20 mouse cellular contexts compared by ENCODE assay signal in genomic region chr16:93910735-93911665, GRCm38 (mm10). TPM values are rescaled to one million over a fixed set of nuclear protein-coding genes. Genes with fewer than 3 reads are reported as not detected.
DNase-seq lines count a peak whose midpoint lies in the region; ATAC-seq lines count a peak whose summit lies in the region.
"Had no signal": no experiment of that assay in that cellular context is flagged by ENCODE, and none has a peak within 500 bp of the region (broad histone marks: within the 10 kb centered on the region; RNA-seq: fewer than 3 reads in every experiment).

No protein-coding gene starts in this region.

- 0 out of 2 replicates have a peak overlapping the region, but pooled peaks have one; percentile 6 for H3K27ac ChIP-seq in lung, embryonic 15.5 days
- peak overlapping the region; percentile 27; the same call in 1 of the 2 replicates for H3K27ac ChIP-seq in stomach, embryonic 14.5 days (ENCODE audit: low read length)
- H3K27ac ChIP-seq: embryonic facial prominence, embryonic 15.5 days; forebrain, embryonic 13.5 days; limb, embryonic 12.5 days; midbrain, embryonic 15.5 days had no signal

- no peaks in the 10 kb centered on the region for H3K9me3 ChIP-seq in lung, embryonic 15.5 days
- H3K9me3 ChIP-seq in stomach, embryonic 14.5 days (ENCODE audit: control insufficient read depth, low read depth, low read length), result no peaks in the 10 kb centered on the region
- H3K9me3 ChIP-seq: embryonic facial prominence, embryonic 15.5 days; forebrain, embryonic 13.5 days; heart, embryonic 12.5 days; limb, embryonic 12.5 days; midbrain, embryonic 15.5 days had no signal

- H3K27me3 ChIP-seq in lung, embryonic 15.5 days, result no peaks in the 10 kb centered on the region
- H3K27me3 ChIP-seq in stomach, embryonic 14.5 days (ENCODE audit: control insufficient read depth, insufficient read depth, low read length), result no peaks in the 10 kb centered on the region
- H3K27me3 ChIP-seq: CH12.LX; embryonic facial prominence, embryonic 15.5 days; forebrain, embryonic 13.5 days; heart, embryonic 12.5 days; limb, embryonic 12.5 days; midbrain, embryonic 15.5 days had no signal

- H3K36me3 ChIP-seq in lung, embryonic 15.5 days, result no peaks in the 10 kb centered on the region
- no peaks in the 10 kb centered on the region; the same call in 1 of the 2 replicates for H3K36me3 ChIP-seq in stomach, embryonic 14.5 days (ENCODE audit: control insufficient read depth, insufficient read depth, low read length)
- H3K36me3 ChIP-seq: embryonic facial prominence, embryonic 15.5 days; midbrain, embryonic 15.5 days had no signal

- H3K9ac ChIP-seq in lung, embryonic 15.5 days, result no peak overlapping the region
- no peak overlapping the region for H3K9ac ChIP-seq in stomach, embryonic 14.5 days (replicated peaks; ENCODE audit: low read depth, low read length)
- H3K9ac ChIP-seq: embryonic facial prominence, embryonic 15.5 days; forebrain, embryonic 13.5 days; heart, embryonic 12.5 days; limb, embryonic 12.5 days; midbrain, embryonic 15.5 days had no signal

- peak; percentile 9 for DNase-seq in kidney, adult 9 months
- no peak for DNase-seq in kidney, adult 8-10 months
- DNase-seq in lung, postnatal 25 days (ENCODE audit: low spot score), result no peak
- DNase-seq in ZHBTc4 (ENCODE audit: low read depth, low spot score), result peak; percentile 55
- DNase-seq in thymus, postnatal 36 days, result no peak
- no peak for DNase-seq in cerebellum, adult 9-10 months
- DNase-seq: adrenal gland, postnatal 14 days; cerebellum, adult 2 months; gastrocnemius, postnatal 36 days; heart, postnatal 36 days; lung, postnatal 36 days; right cerebral cortex, postnatal 4 days had no signal

- peak overlapping the region; percentile 24; the same call in 1 of the 2 replicates for H3K4me2 ChIP-seq in lung, embryonic 15.5 days
- H3K4me2 ChIP-seq in stomach, embryonic 14.5 days (replicated peaks; ENCODE audit: low read depth, low read length), result 0 out of 2 replicates have a peak overlapping the region, but pooled peaks have one; percentile 16
- H3K4me2 ChIP-seq: embryonic facial prominence, embryonic 15.5 days; forebrain, embryonic 13.5 days; heart, embryonic 12.5 days; limb, embryonic 12.5 days; midbrain, embryonic 15.5 days had no signal

- WGBS in lung, embryonic 15.5 days, result 48% methylated on average over 28 of the region's 28 CpGs
- WGBS in stomach, embryonic 14.5 days, result 59% methylated on average over 28 of the region's 28 CpGs

- no peak for ATAC-seq in lung, embryonic 15.5 days (ENCODE audit: borderline replicate concordance, extremely low read depth, low FRiP score, low TSS enrichment)
- ATAC-seq in stomach, embryonic 14.5 days (ENCODE audit: insufficient number of reproducible peaks, insufficient read depth, low FRiP score, low read depth), result peak; percentile 68
- ATAC-seq: forebrain, embryonic 13.5 days; midbrain, embryonic 15.5 days had no signal

- H3K4me3 ChIP-seq in lung, embryonic 15.5 days, result no peak overlapping the region
- H3K4me3 ChIP-seq in stomach, embryonic 14.5 days (ENCODE audit: low read depth, low read length), result no peak overlapping the region
- H3K4me3 ChIP-seq: embryonic facial prominence, embryonic 15.5 days; forebrain, embryonic 13.5 days; heart, embryonic 12.5 days; limb, embryonic 12.5 days; midbrain, embryonic 15.5 days had no signal

- H3K4me1 ChIP-seq in lung, embryonic 15.5 days, result peaks cover 7% of the 10 kb centered on the region; the same call in 1 of the 2 replicates
- H3K4me1 ChIP-seq in stomach, embryonic 14.5 days (ENCODE audit: control insufficient read depth, insufficient read depth, low read length), result peaks cover 7% of the 10 kb centered on the region; the same call in 1 of the 2 replicates
- H3K4me1 ChIP-seq: forebrain, embryonic 13.5 days; heart, embryonic 12.5 days; midbrain, embryonic 15.5 days had no signal

RNA-seq across cellular contexts. Expression of gene Chaf1b, which starts 27.3 kb away (rescaled TPM):
- polyA plus RNA-seq in lung, embryonic 15.5 days (2015; fragmentation: Nextera tagmentation; extraction: Ambion mirVana), result 80.1 and 81.8 TPM in 2 replicates
- 73.5 and 80.0 TPM in 2 replicates for polyA plus RNA-seq in stomach, embryonic 14.5 days (2014; fragmentation: Nextera tagmentation; extraction: Ambion mirVana)

Comparison
In these comparisons a context has a peak if more than half of its experiments do, and no peak if none do; other contexts are left out.
1. DNase-seq: peak in kidney, adult 9 months (single experiment) and ZHBTc4 (single experiment); none in kidney, adult 8-10 months (0 of 2), lung, postnatal 25 days (single experiment), thymus, postnatal 36 days (0 of 2) and cerebellum, adult 9-10 months (single experiment).